Comparison of ENCODE assay signal across 12 mouse cellular contexts in genomic region chr6:135680105-135680710, GRCm38 (mm10).
"Had no signal": no experiment of that assay in that cellular context is flagged by ENCODE, and none has a peak within 500 bp of the region (broad histone marks: within the 10 kb centered on the region; RNA-seq: fewer than 3 reads in every experiment).

No protein-coding gene starts in this region.

- ATAC-seq: inflammation-experienced regulatory T-cells, adult 6 months; intestine, embryonic 16.5 days had no signal

- H3K4me3 ChIP-seq: liver, embryonic 13.5 days had no signal

- H3K36me3 ChIP-seq: liver, embryonic 13.5 days had no signal

- H3K4me1 ChIP-seq: liver, embryonic 13.5 days had no signal

- H3K27me3 ChIP-seq: liver, embryonic 13.5 days had no signal

- H3K4me2 ChIP-seq: liver, embryonic 13.5 days; midbrain, embryonic 11.5 days had no signal

- H3K27ac ChIP-seq: liver, embryonic 13.5 days had no signal

- H3K9ac ChIP-seq: liver, embryonic 13.5 days had no signal

- DNase-seq: kidney, adult 8-10 months; kidney, postnatal 36 days; layer of hippocampus, adult 9-11 months; liver, embryonic 13.5 days; lung, adult 2 months; lung, postnatal 14 days; lung, postnatal 4 days; midbrain, embryonic 14.5 days; thymus, postnatal 25 days had no signal
